Mouse (Mus musculus): ENCODE data around the gene Gm13101. TPM values are rescaled to one million over a fixed set of nuclear protein-coding genes. Genes with fewer than 3 reads are reported as not detected.
"Not testable (repeated sequence)": the region's sequence is repeated elsewhere in the genome, so short reads cannot be mapped to it uniquely, and the experiment has no call there.

Gm13101 gene
- not detected for total RNA-seq (2021)

DNA sequence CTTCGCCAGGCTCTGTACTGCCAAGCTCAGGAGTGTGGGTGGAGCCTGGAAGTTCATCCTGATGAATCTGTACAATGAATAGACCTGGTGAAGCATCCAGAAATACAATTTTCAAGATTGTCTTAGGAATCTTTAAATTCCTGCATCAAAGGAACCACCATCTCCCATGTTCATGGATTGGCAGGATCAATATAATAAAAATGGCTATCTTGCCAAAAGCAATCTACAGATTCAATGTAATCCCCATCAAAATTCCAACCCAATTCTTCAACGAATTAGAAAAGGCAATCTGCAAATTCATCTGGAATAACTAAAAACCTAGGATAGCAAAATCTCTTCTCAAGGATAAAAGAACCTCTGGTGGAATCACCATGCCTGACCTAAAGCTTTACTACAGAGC, at the start of gene Gm13101:
Gm13101 (minus strand) TSS at position 101 of the 400 bp plus-strand sequence.
- DNase-seq = not testable (repeated sequence)

DNA sequence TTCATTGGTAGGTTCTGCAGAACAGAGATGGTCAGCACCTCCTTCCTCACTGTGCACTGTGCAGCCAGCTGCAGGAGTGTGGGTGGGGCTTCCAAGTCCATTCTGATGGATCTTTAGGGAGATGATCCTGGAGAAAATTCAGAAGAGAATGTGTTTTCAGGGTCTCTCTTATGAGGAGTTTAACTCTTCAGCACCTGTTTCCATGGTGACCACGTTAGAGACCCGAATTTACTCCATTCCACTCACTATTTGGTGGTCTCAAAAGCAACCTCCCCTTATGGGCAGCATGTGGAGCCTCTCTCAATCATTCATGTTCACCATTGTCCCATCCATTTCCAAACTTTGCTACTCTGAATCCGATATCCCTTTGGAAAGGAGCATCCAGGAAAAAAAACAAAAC, 27.5 kb upstream of the Gm13101 start, which contains the start of gene Pramef17:
Pramef17 (minus strand) TSS at position 101 of the 400 bp plus-strand sequence.
- DNase-seq = not testable (repeated sequence)

DNA sequence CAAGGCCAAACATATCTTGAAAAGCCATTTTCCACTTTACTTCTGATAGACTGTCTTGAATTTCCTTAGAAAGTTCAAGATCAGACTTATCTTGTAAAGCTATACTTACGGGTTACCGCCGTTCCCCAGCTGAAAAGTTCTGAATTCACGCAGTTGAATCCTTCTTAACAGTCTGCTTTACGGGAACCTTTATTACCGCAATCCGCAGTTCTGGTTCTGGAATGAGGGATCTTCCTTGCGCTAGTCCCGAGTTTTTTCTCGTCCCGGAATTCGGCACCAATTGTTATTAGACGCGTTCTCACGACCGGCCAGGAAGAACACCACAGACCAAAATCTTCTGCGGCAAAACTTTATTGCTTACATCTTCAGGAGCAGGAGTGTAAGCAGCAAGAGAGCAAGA, 21.4 kb upstream of the Gm13101 start:
- DNase-seq = peak; percentile 33 to 41

- peak; percentile 31 to 39 for DNase-seq
Observed at GRCm38 (mm10) chr4:143987475-143987941, 20.8 kb upstream of the Gm13101 start.

DNA sequence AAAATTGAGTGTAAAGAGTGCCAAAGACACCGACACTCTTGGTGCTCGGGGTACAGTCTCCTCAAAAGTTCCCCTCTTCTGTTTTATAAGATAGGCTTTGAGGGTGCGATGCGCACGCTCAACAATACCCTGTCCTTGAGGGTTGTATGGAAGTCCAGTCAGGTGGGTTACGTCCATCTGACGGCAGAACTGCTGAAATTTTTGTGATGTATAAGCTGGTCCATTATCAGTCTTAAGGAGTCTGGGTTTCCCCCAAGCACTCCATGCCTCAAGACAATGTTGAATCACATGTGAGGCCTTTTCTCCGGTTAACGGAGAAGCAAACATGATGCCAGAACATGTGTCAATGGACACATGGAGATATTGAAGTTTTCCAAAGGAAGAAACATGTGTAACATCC, 19.0 kb upstream of the Gm13101 start:
- peak; percentile 26 to 27 for DNase-seq

GRCm38 (mm10) chr4:143985165-143985564, 18.4 kb upstream of the Gm13101 start:
- peak; percentile 3 to 5 for DNase-seq

DNA sequence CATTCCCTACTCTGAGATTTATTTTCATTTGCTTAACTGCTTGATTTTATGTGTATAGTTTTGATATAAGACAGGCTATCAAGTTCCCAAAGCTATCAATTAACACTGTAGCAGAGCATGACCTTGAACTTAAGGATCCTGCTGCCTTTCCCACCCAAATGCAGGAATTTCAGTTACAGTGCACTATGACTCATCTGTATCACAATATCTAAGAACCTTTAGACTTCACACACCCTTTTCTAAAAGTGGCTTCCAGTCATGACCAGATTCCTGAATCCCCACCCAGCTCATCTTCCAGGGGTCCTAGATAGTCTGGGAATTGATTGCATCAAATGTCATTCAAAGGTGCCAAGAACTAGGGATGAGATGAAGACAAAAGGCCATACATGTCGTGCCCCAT, 16.7 kb upstream of the Gm13101 start:
- DNase-seq = not testable (repeated sequence)

GRCm38 (mm10) chr4:143950916-143951315, 15.8 kb downstream of the Gm13101 start, which contains the start of gene Pramef25:
Gene Pramef25, minus strand, starts transcription at chr4:143951016.
- not testable (repeated sequence) for DNase-seq

Other genes starting within 250 kb of the Gm13101 start
- gene Gm13078, start 247.5 kb downstream of the Gm13101 start, total RNA-seq (2021) = not detected
- not detected for gene Gm13023, start 177.6 kb downstream of the Gm13101 start, total RNA-seq (2021)
- not detected for gene Gm13084, start 150.9 kb downstream of the Gm13101 start, total RNA-seq (2021)
- gene Gm13103, start 120.5 kb downstream of the Gm13101 start, total RNA-seq (2021) = not detected
- not detected for gene Pramef6, start 66.6 kb downstream of the Gm13101 start, total RNA-seq (2021)
- gene Pramef25, start 15.9 kb downstream of the Gm13101 start, total RNA-seq (2021) = not detected
- gene Pramef17, start 27.4 kb upstream of the Gm13101 start, total RNA-seq (2021) = not detected
- gene Pramel4, start 92.2 kb upstream of the Gm13101 start, total RNA-seq (2021) = not detected
- gene Gm13102, start 139.5 kb upstream of the Gm13101 start, total RNA-seq (2021) = not detected
- not detected for gene Oog3, start 195.7 kb upstream of the Gm13101 start, total RNA-seq (2021)
- not detected for gene Oog2, start 223.8 kb upstream of the Gm13101 start, total RNA-seq (2021)
- gene C87977, start 246.4 kb upstream of the Gm13101 start, total RNA-seq (2021) = not detected

All from layer of hippocampus, postnatal 36 days (tissue).